Mouse (Mus musculus): ENCODE measurements around the gene Kcnma1. TPM values are rescaled to one million over a fixed set of nuclear protein-coding genes. Genes with fewer than 3 reads are reported as not detected.

Gene Kcnma1
- polyA plus RNA-seq, 1 experiment from 2014 or later: 0.62 TPM

DNA sequence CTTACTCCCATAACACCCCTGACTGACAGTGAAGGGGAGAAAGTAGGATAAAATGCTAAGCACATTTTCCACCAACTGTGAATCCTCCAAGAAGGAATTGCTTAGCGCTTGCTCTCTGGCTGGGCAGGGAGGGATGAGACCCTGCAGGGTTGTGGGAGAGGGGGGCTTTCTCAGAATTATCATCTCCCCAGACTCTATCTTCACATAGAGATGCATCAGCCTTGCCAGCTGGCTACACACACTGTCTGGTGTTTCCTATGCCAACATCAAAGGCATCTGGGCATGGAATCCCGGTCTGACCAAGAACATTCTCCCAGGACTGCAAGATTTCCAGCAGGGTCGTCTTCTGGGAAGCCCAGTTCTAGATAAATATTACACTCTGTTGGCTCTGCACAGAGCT is 91.5 kb downstream of the Kcnma1 start:
- ATAC-seq: no peak
- TF ChIP-seq CTCF (IDR thresholded peaks at IDR 0.05): no peak
- TF ChIP-seq EP300 (IDR thresholded peaks at IDR 0.05): no peak
- Histone ChIP-seq H3K36me3 (ENCODE audit: insufficient read depth, low read length) (no peaks in the 10 kb centered on the region), H3K27me3 (replicated peaks; ENCODE audit: insufficient read depth, low read length) (no peaks in the 10 kb centered on the region), H3K27ac (ENCODE audit: low read length) (no peak overlapping the region), H3K9me3 (ENCODE audit: low read length) (no peaks in the 10 kb centered on the region), H3K9ac (replicated peaks; ENCODE audit: low read depth) (no peak overlapping the region), H3K4me2 (replicated peaks; ENCODE audit: low read depth, low read length) (no peak overlapping the region), H3K4me3 (ENCODE audit: low read depth, low read length) (no peak overlapping the region), H3K4me1 (ENCODE audit: insufficient read depth, low read depth, low read length) (no peaks in the 10 kb centered on the region)
- WGBS: 76% methylated on average over 3 of the region's 3 CpGs
- DNase-seq (ENCODE audit: low spot score): no peak

DNA sequence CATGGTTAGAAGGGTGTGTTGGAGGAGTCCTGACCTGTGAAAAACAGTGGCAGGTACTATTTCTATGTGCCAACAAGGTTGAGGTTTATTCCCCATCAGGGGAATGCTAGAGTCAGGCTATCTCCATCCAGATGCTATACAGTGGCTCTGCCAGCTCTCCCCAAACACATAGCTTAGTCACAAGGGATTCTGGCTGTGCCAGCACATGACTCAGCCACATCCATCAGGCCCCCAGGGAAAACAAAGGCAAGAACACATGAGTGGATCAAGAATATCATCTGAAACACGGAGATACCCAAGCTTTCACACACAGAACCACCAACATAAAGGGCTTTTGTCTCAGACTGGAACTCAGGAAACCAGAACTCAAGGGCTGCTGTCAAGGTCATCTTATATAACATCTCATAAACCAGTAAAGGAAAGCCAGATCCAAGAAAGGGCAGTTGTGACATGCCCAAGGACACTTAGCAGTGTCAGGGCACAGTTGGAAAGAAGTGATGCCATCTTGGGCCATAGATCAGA is 103.1 kb downstream of the Kcnma1 start:
- H3K4me2 ChIP-seq (replicated peaks; ENCODE audit: low read depth, low read length): no peak overlapping the region
- no peaks in the 10 kb centered on the region for H3K36me3 ChIP-seq (ENCODE audit: insufficient read depth, low read length)
- H3K9ac ChIP-seq (replicated peaks; ENCODE audit: low read depth): no peak overlapping the region
- TF ChIP-seq CTCF (IDR thresholded peaks at IDR 0.05) (no peak), EP300 (IDR thresholded peaks at IDR 0.05) (no peak)
- ATAC-seq: no peak
- WGBS: 43% methylated on average over 1 of the region's 1 CpGs
- no peak overlapping the region for H3K27ac ChIP-seq (ENCODE audit: low read length)
- H3K4me1 ChIP-seq (ENCODE audit: insufficient read depth, low read depth, low read length): no peaks in the 10 kb centered on the region
- H3K9me3 ChIP-seq (ENCODE audit: low read length): no peaks in the 10 kb centered on the region
- H3K4me3 ChIP-seq (ENCODE audit: low read depth, low read length): no peak overlapping the region
- no peaks in the 10 kb centered on the region for H3K27me3 ChIP-seq (replicated peaks; ENCODE audit: insufficient read depth, low read length)
- DNase-seq (ENCODE audit: low spot score): no peak

DNA sequence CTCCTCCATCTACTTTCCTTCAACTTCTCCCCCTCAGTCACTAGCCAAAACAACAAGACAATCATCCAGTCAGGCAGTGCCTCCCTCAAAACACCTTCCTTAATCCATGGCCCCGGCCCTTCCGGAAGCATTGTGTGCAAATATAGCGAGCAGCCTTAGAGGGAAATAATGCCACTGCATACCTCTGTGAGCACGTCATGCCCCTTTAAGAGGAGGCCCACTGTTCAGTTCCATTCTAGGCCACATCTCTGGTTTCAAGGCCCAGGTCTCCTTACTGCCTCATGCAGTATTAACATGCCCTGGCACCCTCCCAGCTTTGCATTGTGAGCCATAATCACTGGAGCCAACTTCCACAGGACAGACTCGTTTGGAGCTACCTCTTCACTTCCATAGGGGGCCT is 105.7 kb downstream of the Kcnma1 start:
- 65% methylated on average over 5 of the region's 5 CpGs for WGBS
- H3K4me1 ChIP-seq (ENCODE audit: insufficient read depth, low read depth, low read length): no peaks in the 10 kb centered on the region
- no peaks in the 10 kb centered on the region for H3K27me3 ChIP-seq (replicated peaks; ENCODE audit: insufficient read depth, low read length)
- no peak overlapping the region for H3K27ac ChIP-seq (ENCODE audit: low read length)
- H3K9ac ChIP-seq (replicated peaks; ENCODE audit: low read depth): no peak overlapping the region
- DNase-seq (ENCODE audit: low spot score) (no peak), ATAC-seq (no peak)
- no peak overlapping the region for H3K4me3 ChIP-seq (ENCODE audit: low read depth, low read length)
- H3K4me2 ChIP-seq (replicated peaks; ENCODE audit: low read depth, low read length): no peak overlapping the region
- H3K36me3 ChIP-seq (ENCODE audit: insufficient read depth, low read length): no peaks in the 10 kb centered on the region
- H3K9me3 ChIP-seq (ENCODE audit: low read length): no peaks in the 10 kb centered on the region
- no peak for TF ChIP-seq CTCF (IDR thresholded peaks at IDR 0.05)
- no peak for TF ChIP-seq EP300 (IDR thresholded peaks at IDR 0.05)

DNA sequence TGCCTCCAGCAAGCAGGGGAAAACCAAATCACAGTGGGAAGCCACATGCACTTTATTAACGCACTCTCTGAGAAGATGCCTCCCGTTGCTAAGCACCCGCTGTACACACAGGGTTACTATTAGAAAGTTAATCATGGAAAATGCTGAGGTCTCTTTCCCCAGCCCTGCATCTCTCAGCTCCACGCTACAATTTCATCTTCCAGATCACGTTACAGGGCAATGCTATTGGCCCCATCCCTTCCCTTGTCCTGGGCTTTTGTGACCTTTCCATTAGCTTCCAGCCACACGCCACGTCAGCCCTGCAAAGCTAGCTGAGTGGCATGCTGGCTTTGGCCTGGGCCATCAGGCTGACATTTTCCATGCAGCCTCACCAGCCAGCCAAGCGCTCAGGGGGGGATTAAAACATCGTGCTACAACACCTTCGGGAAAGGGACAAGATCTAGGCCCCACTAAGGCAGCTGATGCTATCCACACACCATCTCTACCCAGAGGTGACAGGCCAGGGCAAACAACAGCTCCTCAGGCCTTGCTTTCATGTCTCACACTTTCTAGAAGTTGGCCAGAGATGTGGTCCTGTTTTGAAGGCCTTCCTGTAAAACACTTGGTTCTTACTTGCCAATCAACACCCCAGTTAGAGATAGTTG is 111.5 kb downstream of the Kcnma1 start:
- no peaks in the 10 kb centered on the region for H3K27me3 ChIP-seq (replicated peaks; ENCODE audit: insufficient read depth, low read length)
- no peak for ATAC-seq
- TF ChIP-seq CTCF (IDR thresholded peaks at IDR 0.05) (no peak), EP300 (IDR thresholded peaks at IDR 0.05) (no peak)
- no peak overlapping the region for H3K4me2 ChIP-seq (replicated peaks; ENCODE audit: low read depth, low read length)
- no peak overlapping the region for H3K27ac ChIP-seq (ENCODE audit: low read length)
- H3K36me3 ChIP-seq (ENCODE audit: insufficient read depth, low read length): no peaks in the 10 kb centered on the region
- H3K4me1 ChIP-seq (ENCODE audit: insufficient read depth, low read depth, low read length): no peaks in the 10 kb centered on the region
- H3K4me3 ChIP-seq (ENCODE audit: low read depth, low read length): no peak overlapping the region
- DNase-seq (ENCODE audit: low spot score): no peak
- H3K9me3 ChIP-seq (ENCODE audit: low read length): no peaks in the 10 kb centered on the region
- no peak overlapping the region for H3K9ac ChIP-seq (replicated peaks; ENCODE audit: low read depth)
- WGBS: 46% methylated on average over 10 of the region's 10 CpGs

DNA sequence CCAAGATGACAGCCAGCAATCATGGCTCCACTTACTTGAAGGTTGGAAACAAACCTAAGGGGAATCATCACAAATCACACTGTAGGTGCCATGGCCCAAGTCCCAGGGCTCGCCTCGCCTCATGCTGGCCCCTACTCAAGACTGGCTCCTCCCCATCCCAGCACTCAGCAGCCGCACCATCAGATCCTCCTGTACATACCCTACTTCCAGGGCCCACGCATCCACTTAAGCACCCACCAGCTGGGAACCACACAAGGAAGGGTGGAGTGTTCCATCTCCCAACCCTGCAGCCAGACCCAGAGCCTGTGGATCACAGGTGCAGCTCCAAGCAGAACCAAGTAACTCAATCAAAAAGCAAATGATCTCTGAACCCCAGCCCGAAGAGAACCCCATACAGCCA is 114.8 kb downstream of the Kcnma1 start:
- no peak overlapping the region for H3K4me2 ChIP-seq (replicated peaks; ENCODE audit: low read depth, low read length)
- no peak overlapping the region for H3K27ac ChIP-seq (ENCODE audit: low read length)
- no peaks in the 10 kb centered on the region for H3K27me3 ChIP-seq (replicated peaks; ENCODE audit: insufficient read depth, low read length)
- ATAC-seq (no peak), DNase-seq (ENCODE audit: low spot score) (no peak)
- TF ChIP-seq EP300 (IDR thresholded peaks at IDR 0.05) (no peak), CTCF (IDR thresholded peaks at IDR 0.05) (no peak)
- no peaks in the 10 kb centered on the region for H3K9me3 ChIP-seq (ENCODE audit: low read length)
- 66% methylated on average over 5 of the region's 5 CpGs for WGBS
- no peak overlapping the region for H3K4me3 ChIP-seq (ENCODE audit: low read depth, low read length)
- no peak overlapping the region for H3K9ac ChIP-seq (replicated peaks; ENCODE audit: low read depth)
- H3K36me3 ChIP-seq (ENCODE audit: insufficient read depth, low read length): no peaks in the 10 kb centered on the region
- no peaks in the 10 kb centered on the region for H3K4me1 ChIP-seq (ENCODE audit: insufficient read depth, low read depth, low read length)

DNA sequence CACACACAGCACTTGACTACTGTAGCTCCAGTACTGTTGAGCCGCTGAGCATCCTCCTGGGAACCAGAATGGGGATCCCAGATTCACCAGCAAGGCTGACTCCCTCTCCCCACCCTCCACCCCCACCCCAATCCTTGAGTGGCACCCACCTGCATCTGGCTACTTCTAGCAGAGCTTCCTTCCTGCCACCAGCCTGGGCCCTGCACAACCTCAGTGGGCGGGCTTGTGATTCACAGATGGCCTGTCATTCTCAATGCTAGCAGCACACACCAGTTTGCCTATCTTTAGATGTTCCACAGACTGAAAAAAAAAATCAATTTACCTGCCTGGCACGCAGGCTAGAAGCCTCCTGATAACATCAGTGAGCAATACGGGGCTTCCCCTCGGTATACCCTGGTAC is 116.5 kb downstream of the Kcnma1 start:
- no peak overlapping the region for H3K4me2 ChIP-seq (replicated peaks; ENCODE audit: low read depth, low read length)
- ATAC-seq: no peak
- H3K9me3 ChIP-seq (ENCODE audit: low read length): no peaks in the 10 kb centered on the region
- no peak overlapping the region for H3K27ac ChIP-seq (ENCODE audit: low read length)
- no peak for DNase-seq (ENCODE audit: low spot score)
- no peak overlapping the region for H3K4me3 ChIP-seq (ENCODE audit: low read depth, low read length)
- H3K27me3 ChIP-seq (replicated peaks; ENCODE audit: insufficient read depth, low read length): no peaks in the 10 kb centered on the region
- no peaks in the 10 kb centered on the region for H3K36me3 ChIP-seq (ENCODE audit: insufficient read depth, low read length)
- 69% methylated on average over 5 of the region's 5 CpGs for WGBS
- H3K4me1 ChIP-seq (ENCODE audit: insufficient read depth, low read depth, low read length): no peaks in the 10 kb centered on the region
- TF ChIP-seq EP300 (IDR thresholded peaks at IDR 0.05) (no peak), CTCF (IDR thresholded peaks at IDR 0.05) (no peak)
- no peak overlapping the region for H3K9ac ChIP-seq (replicated peaks; ENCODE audit: low read depth)

Measured in lung, postnatal 0 days (tissue).